Mouse (Mus musculus): ENCODE data around the gene Arid1a. TPM values are rescaled to one million over a fixed set of nuclear protein-coding genes. Genes with fewer than 3 reads are reported as not detected.

The Arid1a gene
- polyA plus RNA-seq, 1 experiment: 74.9 TPM

DNA sequence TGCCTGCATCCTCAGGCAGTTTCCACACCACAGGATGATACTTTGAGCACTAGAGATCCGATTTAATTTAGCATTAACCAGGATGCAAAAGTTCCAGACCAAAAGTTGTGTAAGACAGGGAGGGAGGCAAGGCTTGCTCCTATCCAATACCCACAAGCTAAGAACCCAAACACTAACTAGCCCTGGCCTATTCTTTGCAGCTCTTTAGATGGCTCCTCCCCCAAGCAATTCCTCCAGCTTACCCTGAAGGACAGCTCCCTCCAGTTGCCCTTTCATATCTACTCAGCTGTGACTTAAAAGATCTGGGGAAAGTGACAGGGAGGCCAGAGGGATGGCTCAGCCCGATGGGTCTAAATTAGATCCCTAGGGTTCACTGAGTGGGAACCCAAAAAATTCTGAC, 47.2 kb downstream of the Arid1a start:
- H3K4me1 ChIP-seq (ENCODE audit: control insufficient read depth, insufficient read depth, insufficient read length, low read length): peaks cover 12% of the 10 kb centered on the region; the same call in 1 of the 2 replicates
- no peak overlapping the region for H3K4me3 ChIP-seq (ENCODE audit: low read depth, low read length)
- TF ChIP-seq CTCF (IDR thresholded peaks at IDR 0.05; ENCODE audit: extremely low read depth, insufficient read length, insufficient replicate concordance, low read depth, low read length) (no peak), POLR2A (IDR thresholded peaks at IDR 0.05; ENCODE audit: low read depth, low read length) (no peak)
- WGBS: 59% methylated on average over 2 of the region's 2 CpGs
- peaks cover 34% of the 10 kb centered on the region for H3K36me3 ChIP-seq (ENCODE audit: control insufficient read depth, insufficient read depth, low read length)
- H3K27ac ChIP-seq (ENCODE audit: insufficient read depth, low read depth, low read length): no peak overlapping the region
- no peaks in the 10 kb centered on the region for H3K27me3 ChIP-seq (ENCODE audit: control insufficient read depth, insufficient read depth, low read length)

DNA sequence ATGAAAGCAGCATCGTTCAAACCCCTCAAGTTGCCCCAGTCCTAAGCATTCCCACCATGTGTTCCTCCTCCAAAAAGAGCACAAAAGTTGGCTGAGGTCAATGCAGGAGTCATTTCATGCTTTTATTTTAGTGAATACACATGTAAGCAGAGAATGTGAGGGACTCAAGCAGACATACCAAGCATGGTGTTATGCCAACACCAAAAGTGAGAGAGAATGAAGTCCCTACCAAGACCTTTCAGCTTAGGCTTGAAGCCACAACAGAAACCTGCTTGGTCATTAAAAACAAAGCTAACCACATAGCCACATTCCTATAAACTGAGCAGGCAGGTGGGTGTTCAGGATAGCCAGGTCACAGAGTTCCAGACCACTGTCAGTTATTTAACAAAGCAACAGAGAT, 49.1 kb downstream of the Arid1a start:
- Histone ChIP-seq H3K36me3 (ENCODE audit: control insufficient read depth, insufficient read depth, low read length) (peaks cover 30% of the 10 kb centered on the region), H3K27me3 (ENCODE audit: control insufficient read depth, insufficient read depth, low read length) (no peaks in the 10 kb centered on the region), H3K27ac (ENCODE audit: insufficient read depth, low read depth, low read length) (peak overlapping the region; percentile 68), H3K4me3 (ENCODE audit: low read depth, low read length) (no peak overlapping the region), H3K4me1 (ENCODE audit: control insufficient read depth, insufficient read depth, insufficient read length, low read length) (peaks cover 12% of the 10 kb centered on the region; the same call in 1 of the 2 replicates)
- no peak for TF ChIP-seq CTCF (IDR thresholded peaks at IDR 0.05; ENCODE audit: extremely low read depth, insufficient read length, insufficient replicate concordance, low read depth, low read length)
- no peak for TF ChIP-seq POLR2A (IDR thresholded peaks at IDR 0.05; ENCODE audit: low read depth, low read length)
- WGBS: 57% methylated on average over 1 of the region's 1 CpGs

DNA sequence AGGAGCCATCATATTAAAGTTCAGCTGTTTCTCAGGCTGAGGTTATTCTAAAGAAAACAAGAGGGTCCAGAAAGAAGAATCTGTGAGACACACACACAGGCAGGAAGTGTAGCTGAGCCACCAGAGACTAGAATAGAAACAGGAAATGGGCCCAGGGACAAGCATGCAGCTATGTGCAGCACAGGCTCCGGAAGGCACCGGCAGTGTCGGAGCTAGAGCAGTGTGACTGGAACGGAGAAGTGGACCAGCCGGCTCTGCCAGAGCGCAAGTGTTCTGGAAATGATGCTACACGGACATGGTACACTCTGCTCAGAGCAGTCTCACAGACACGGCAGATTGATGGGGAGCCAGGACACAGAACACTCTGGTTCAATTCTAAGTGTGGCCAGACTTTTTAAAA, 49.6 kb downstream of the Arid1a start:
- no peaks in the 10 kb centered on the region for H3K27me3 ChIP-seq (ENCODE audit: control insufficient read depth, insufficient read depth, low read length)
- H3K4me1 ChIP-seq (ENCODE audit: control insufficient read depth, insufficient read depth, insufficient read length, low read length): peaks cover 12% of the 10 kb centered on the region; the same call in 1 of the 2 replicates
- WGBS: 63% methylated on average over 8 of the region's 8 CpGs
- peak overlapping the region; percentile 83 for H3K27ac ChIP-seq (ENCODE audit: insufficient read depth, low read depth, low read length)
- H3K4me3 ChIP-seq (ENCODE audit: low read depth, low read length): no peak overlapping the region
- peaks cover 29% of the 10 kb centered on the region for H3K36me3 ChIP-seq (ENCODE audit: control insufficient read depth, insufficient read depth, low read length)
- TF ChIP-seq POLR2A (IDR thresholded peaks at IDR 0.05; ENCODE audit: low read depth, low read length) (no peak), CTCF (IDR thresholded peaks at IDR 0.05; ENCODE audit: extremely low read depth, insufficient read length, insufficient replicate concordance, low read depth, low read length) (no peak)

DNA sequence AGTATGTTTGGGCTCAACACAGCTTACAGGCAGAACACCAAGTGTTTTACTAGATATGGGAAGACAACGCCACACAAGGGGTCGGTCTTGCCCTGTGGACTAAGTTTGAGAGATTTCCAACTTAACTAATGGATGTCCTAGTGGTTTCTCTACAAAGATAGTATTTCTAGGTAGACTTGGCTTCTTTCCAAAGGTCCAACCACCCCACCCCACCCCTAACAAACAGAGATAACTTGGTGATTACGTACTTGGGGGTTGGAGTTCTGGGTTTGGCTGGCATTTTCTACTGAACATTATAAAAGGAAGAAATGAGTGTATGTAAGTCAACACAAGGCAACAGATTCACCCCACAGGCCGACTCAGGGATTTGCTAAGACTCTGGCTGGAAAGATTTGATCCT, 51.5 kb downstream of the Arid1a start:
- 46% methylated on average over 4 of the region's 4 CpGs for whole genome bisulfite sequencing
- Histone ChIP-seq H3K27me3 (ENCODE audit: control insufficient read depth, insufficient read depth, low read length) (no peaks in the 10 kb centered on the region), H3K36me3 (ENCODE audit: control insufficient read depth, insufficient read depth, low read length) (peaks cover 27% of the 10 kb centered on the region), H3K4me3 (ENCODE audit: low read depth, low read length) (no peak overlapping the region), H3K27ac (ENCODE audit: insufficient read depth, low read depth, low read length) (no peak overlapping the region), H3K4me1 (ENCODE audit: control insufficient read depth, insufficient read depth, insufficient read length, low read length) (peaks cover 12% of the 10 kb centered on the region; the same call in 1 of the 2 replicates)
- TF ChIP-seq CTCF (IDR thresholded peaks at IDR 0.05; ENCODE audit: extremely low read depth, insufficient read length, insufficient replicate concordance, low read depth, low read length) (no peak), POLR2A (IDR thresholded peaks at IDR 0.05; ENCODE audit: low read depth, low read length) (no peak)

DNA sequence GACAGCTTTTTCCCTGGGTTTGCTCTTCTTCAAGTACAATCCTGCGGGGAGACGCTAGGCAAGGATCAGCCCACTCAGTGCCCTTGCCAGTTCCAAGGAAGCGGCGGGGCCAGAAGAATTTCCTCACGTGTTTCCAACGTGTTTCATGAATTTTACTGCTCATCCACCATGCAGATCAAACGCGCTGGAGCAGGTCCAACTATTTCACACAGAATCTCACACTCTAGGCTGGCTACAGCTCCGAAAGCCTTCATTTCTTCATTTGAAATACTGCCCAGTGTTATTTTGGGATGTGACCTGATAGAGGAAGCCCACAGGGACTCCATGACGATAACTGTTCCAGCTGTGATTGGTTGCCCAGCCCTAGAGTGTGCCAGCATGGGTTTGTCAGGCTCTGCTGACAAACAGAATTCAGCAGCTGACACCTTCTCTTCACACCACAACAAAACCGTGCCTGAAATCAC, 55.6 kb downstream of the Arid1a start:
- peaks cover 4% of the 10 kb centered on the region; the same call in 1 of the 2 replicates for H3K4me1 ChIP-seq (ENCODE audit: control insufficient read depth, insufficient read depth, insufficient read length, low read length)
- no peak overlapping the region for H3K4me3 ChIP-seq (ENCODE audit: low read depth, low read length)
- TF ChIP-seq POLR2A (IDR thresholded peaks at IDR 0.05; ENCODE audit: low read depth, low read length) (no peak), CTCF (IDR thresholded peaks at IDR 0.05; ENCODE audit: extremely low read depth, insufficient read length, insufficient replicate concordance, low read depth, low read length) (no peak)
- H3K36me3 ChIP-seq (ENCODE audit: control insufficient read depth, insufficient read depth, low read length): peaks cover 29% of the 10 kb centered on the region
- H3K27me3 ChIP-seq (ENCODE audit: control insufficient read depth, insufficient read depth, low read length): no peaks in the 10 kb centered on the region
- H3K27ac ChIP-seq (ENCODE audit: insufficient read depth, low read depth, low read length): no peak overlapping the region
- 72% methylated on average over 11 of the region's 11 CpGs for WGBS

DNA sequence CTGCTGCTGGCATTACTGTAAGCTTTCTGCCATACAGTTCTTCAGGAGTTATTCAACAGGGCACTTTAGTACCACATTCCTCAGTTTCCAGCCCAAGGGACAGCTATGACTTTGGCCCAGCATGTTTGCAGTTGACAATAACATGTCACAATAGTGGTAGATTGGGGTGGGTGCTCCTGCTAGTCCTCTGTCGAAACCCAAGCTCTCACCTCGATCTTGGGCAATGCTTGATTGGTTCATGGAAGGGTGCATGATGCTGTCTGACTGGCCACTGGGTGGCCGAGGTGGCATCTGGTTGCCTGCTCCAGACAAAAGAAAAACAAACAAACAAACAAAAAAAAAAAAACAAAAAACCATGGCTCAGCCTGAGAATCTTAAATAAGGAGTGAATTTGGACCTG, 61.2 kb downstream of the Arid1a start:
- TF ChIP-seq POLR2A (IDR thresholded peaks at IDR 0.05; ENCODE audit: low read depth, low read length): no peak
- no peak for TF ChIP-seq CTCF (IDR thresholded peaks at IDR 0.05; ENCODE audit: extremely low read depth, insufficient read length, insufficient replicate concordance, low read depth, low read length)
- Histone ChIP-seq H3K4me3 (ENCODE audit: low read depth, low read length) (no peak overlapping the region), H3K36me3 (ENCODE audit: control insufficient read depth, insufficient read depth, low read length) (peaks cover 62% of the 10 kb centered on the region), H3K4me1 (ENCODE audit: control insufficient read depth, insufficient read depth, insufficient read length, low read length) (no peaks in the 10 kb centered on the region), H3K27me3 (ENCODE audit: control insufficient read depth, insufficient read depth, low read length) (no peaks in the 10 kb centered on the region), H3K27ac (ENCODE audit: insufficient read depth, low read depth, low read length) (no peak overlapping the region)
- 74% methylated on average over 3 of the region's 3 CpGs for WGBS

DNA sequence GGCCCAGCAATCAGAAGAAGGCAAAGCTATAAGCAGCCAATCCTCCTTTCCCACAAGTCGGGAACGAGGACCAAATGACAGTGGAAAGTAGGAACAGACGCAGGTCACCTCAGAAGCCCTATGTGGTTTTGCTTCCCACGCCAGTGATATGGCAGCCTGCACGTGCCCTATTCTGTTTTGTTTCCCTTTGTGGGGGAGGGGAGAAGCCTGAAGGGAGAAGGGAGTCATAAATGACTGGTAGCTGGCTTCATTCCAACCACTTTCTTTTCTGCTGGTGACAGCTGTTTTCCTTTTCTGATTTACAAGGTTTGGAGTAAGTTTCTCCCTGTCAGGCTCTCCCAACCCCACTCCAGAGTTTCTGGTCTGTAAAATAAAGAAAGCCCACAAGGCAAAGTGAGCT, 66.3 kb downstream of the Arid1a start:
- Histone ChIP-seq H3K27ac (ENCODE audit: insufficient read depth, low read depth, low read length) (no peak overlapping the region), H3K4me1 (ENCODE audit: control insufficient read depth, insufficient read depth, insufficient read length, low read length) (peaks cover 3% of the 10 kb centered on the region), H3K4me3 (ENCODE audit: low read depth, low read length) (no peak overlapping the region), H3K36me3 (ENCODE audit: control insufficient read depth, insufficient read depth, low read length) (peaks cover 94% of the 10 kb centered on the region), H3K27me3 (ENCODE audit: control insufficient read depth, insufficient read depth, low read length) (no peaks in the 10 kb centered on the region)
- TF ChIP-seq CTCF (IDR thresholded peaks at IDR 0.05; ENCODE audit: extremely low read depth, insufficient read length, insufficient replicate concordance, low read depth, low read length) (no peak), POLR2A (IDR thresholded peaks at IDR 0.05; ENCODE audit: low read depth, low read length) (no peak)
- WGBS: 6% methylated on average over 5 of the region's 5 CpGs
